Mouse (Mus musculus) G1E (cell line): Measurements from ENCODE around the gene Rab7.

ENCODE experiments used
- CTCF ChIP-seq: IDR thresholded peaks from 2 replicates; pipeline ENCODE4 v1.5.1; 2012; ENCODE audit warnings: low read depth, low read length, inconsistent platforms, mixed read lengths
- GATA1 ChIP-seq: IDR thresholded peaks from 2 replicates; pipeline ENCODE4 v1.6.1; 2012; ENCODE audit warnings: borderline replicate concordance, low read length, inconsistent platforms, mixed read lengths
- GATA2 ChIP-seq: IDR thresholded peaks from 2 replicates; pipeline ENCODE4 v1.6.1; 2012; ENCODE audit warnings: low read depth, low read length, inconsistent platforms, borderline replicate concordance
- POLR2AphosphoS5 ChIP-seq: IDR thresholded peaks from 2 replicates; pipeline ENCODE4 v1.6.1; 2012; ENCODE audit warnings: low read depth, low read length, inconsistent platforms; ENCODE audit not compliant: insufficient replicate concordance
- TAL1 ChIP-seq: conservative IDR thresholded peaks from 2 replicates; pipeline ENCODE4 v1.6.1; 2012; ENCODE audit warnings: low read depth, low read length, inconsistent platforms, mixed read lengths

DNA sequence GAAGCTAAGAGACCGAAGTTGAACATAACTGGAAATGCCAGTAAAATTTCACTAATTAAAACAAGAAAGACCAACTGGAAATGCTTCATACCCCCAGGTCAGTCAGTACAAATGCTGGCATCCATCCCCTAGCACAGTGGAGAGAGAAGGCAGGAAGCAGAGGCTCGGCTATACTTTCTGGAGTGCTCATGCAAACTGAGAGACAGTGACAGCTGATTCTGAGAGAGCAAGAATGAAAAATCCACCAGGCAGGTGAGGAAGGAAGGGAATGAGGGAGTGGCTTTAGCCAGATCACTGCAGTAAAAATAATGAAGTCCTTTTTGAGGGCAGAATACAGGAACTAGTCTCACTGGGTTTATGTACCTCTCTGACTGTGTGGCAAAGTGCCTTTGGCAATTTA, 25.9 kb downstream of the Rab7 start:
- TF ChIP-seq POLR2AphosphoS5 (no peak), CTCF (no peak), GATA1 (no peak), GATA2 (no peak), TAL1 (no peak)
